Mouse (Mus musculus): Measurements from ENCODE around the gene Osr1. TPM values are rescaled to one million over a fixed set of nuclear protein-coding genes. Genes with fewer than 3 reads are reported as not detected.

The Osr1 gene
- total RNA-seq (2022), result 1 to 10 TPM; 2.2 to 4.3 (median 3.5) TPM

DNA sequence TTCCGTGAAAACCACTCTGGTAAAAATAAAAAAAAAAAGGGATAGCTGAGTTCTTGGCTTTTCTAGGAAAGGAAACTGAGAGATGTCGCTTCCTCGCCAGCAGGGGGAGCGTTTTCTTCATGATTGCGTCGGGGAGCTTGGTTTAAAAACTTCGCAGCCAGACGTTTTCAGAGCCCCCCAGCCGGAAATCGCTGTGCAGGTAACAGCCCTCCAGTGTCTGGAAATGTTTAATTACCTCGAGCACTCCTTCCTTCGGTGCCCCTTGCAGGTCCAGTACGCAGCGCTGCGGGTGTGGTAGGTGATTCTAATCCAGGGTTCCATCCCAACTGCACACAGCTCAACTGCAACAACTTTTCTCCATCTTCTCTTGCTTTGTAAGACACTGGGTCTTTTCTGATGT, at the start of gene Osr1:
Gene Osr1 (plus strand): TSS at position 146 of the 400 bp plus-strand sequence.
- peak; percentile 64 for DNase-seq (ENCODE audit: low spot score)

DNA sequence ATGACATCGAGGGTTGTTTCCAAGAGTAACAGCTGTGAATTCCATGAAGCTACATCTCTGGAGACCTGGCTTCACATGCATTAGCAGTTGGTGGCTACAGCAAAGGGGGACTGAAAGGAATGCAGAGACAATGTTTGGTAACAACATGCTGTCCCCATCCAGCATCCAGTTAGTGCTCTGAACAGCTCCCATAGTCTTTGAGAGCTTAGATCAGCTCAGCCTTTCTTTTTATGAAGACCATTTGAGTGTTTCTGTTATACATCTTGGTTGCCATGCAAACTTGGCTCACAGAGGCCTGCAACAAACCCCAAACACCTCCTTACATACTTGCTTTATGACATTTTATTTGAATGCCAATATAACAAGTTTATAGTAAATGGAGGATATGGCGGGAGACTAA, 19.6 kb upstream of the Osr1 start:
- no peak for DNase-seq (ENCODE audit: low spot score)

DNA sequence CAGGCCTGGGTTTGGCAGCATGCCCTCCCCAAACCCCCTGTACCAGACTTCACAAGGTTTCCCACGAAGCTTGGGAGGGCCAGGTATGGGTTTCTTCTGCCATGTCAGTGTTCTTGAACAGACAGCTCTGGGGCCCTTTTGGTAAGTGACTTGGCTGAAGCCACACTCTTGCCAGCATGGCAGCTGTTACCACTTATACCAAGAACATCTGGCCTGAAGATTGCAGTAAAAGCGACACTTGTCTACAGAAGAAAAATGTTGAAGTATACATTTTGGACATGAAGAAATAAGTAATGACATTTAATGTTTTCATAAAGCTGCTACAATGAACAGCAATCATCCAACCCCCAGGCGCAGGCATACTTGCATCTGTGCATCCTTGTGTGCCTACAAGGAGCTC, 5.0 kb upstream of the Osr1 start:
- DNase-seq (ENCODE audit: low spot score), result no peak

DNA sequence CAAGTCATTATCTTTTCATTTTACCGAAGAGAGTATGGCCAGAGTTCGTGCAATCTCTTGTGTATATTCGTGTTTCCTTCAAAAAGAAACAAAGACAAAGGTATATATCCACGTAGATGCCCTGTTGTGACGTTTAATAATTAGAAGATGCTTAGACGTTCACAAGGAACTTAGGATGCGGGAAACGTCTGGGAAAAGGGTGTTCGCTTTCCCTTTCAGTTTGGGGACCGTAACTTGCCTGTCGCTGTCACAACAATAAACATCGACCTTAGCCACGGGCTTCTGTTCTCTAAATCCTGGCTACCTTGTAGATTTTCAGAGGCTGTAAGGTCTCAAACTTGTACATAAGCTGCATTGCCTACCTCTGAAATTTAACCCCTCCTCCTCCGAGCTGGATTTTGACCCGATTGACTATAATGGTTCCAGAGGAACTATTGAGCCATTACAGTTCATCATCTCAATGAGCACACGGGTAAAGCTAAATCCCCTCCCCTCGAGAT, 630 bp downstream of the Osr1 start:
- DNase-seq (ENCODE audit: low spot score), result no peak

DNA sequence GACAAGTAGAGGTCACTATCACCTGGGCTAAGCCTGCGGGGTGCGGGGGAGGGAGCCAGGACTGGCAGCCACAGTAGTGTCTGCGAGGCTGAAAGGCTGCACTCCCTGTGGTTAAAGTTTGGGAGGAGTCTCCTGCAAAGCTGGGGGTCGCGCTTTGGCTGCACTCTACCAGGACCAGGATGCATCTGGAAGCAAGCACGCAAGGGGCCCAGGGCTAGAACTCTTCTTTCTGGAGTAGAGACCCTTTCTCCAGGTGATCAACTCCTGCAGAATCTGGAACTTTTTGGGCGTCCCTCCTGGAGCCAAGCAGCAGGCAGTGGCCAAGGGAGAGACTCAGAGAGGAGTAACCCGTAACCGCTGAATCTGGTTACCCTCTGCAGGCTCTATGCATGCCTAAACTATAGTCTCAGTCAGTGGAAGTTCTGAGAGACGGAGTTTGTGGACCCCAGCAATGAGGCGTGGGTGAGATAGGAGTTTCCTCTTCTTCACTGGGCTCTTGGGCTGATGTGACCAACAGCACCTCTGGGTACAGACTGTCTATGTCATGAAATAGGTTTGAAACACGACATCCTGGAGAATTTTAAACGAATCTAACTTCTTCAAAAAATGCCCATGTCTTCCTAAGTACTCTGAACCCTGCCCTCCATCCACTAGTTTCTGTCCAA, 1.5 kb downstream of the Osr1 start:
- no peak for DNase-seq (ENCODE audit: low spot score)

DNA sequence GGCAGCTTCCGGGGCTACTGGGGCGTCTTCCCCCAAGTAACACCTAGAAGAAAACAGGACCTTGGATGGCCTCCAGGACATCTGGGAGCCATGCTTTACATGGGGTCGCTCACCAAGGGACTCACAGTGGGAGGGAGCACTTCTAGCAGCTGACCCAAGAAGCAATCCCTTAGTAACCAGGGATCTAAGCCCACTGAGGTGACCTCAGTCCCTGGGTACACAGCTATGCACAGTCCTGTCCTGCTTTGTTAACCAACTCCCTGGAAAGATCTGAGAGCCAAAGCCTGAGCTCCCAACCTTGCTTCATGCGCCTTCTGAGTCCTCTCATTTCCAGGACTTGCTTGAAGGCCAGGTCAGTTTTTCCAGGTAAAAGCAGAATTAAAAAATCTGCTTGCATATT, 2.1 kb downstream of the Osr1 start:
- DNase-seq (ENCODE audit: low spot score), result no peak

DNA sequence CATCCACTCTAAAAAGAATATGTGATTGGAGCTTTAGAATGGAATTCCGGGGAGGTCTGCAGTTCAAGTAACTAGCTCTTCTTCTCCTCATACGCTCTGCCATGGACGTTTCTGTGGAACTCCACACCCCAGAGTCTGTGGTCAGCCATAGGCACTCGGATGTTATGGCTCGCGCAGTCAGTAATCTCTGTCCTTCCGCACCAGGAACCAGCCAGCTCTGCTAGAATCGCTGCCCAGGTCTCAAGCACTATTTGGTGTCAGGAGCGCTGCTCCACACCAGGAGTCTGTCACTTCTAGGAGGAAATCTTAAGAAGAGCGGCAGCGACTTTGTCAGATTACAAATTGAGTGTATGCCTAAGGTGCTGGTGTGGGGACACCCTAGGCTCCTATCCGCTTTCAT, 3.8 kb downstream of the Osr1 start:
- DNase-seq (ENCODE audit: low spot score), result no peak

DNA sequence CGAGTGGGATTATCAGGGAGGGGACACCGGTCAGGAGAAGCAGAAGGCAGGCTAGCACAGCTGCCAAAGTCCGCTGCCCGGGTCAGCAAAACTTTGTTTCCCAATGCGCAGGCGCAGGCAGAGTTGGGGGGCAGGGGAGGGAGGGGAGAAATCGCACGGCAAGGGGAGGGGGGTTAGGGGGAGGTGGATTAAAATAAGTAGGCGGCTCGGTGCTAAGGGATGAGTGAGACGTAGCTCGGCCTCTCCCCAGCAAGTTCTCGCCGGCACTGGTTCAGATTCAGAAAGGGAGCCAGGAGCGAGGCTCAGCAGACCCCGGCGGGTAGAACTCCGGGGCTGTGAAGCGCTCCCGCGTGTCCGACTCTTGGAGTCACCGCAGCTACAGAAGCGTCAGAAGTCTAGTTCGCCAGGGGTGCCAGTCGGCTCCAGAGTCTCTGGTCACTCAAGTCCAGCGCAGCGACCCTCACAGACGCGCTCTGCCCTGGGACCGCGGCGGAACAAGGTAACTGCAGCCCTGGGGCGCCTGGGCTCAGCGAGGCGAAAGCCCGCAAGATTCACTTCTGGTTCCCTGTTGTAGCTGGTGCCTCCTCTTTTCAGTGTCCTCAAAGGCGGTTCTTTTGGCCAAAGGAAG, 4.4 kb downstream of the Osr1 start:
- DNase-seq (ENCODE audit: low spot score), result peak; percentile 34

DNA sequence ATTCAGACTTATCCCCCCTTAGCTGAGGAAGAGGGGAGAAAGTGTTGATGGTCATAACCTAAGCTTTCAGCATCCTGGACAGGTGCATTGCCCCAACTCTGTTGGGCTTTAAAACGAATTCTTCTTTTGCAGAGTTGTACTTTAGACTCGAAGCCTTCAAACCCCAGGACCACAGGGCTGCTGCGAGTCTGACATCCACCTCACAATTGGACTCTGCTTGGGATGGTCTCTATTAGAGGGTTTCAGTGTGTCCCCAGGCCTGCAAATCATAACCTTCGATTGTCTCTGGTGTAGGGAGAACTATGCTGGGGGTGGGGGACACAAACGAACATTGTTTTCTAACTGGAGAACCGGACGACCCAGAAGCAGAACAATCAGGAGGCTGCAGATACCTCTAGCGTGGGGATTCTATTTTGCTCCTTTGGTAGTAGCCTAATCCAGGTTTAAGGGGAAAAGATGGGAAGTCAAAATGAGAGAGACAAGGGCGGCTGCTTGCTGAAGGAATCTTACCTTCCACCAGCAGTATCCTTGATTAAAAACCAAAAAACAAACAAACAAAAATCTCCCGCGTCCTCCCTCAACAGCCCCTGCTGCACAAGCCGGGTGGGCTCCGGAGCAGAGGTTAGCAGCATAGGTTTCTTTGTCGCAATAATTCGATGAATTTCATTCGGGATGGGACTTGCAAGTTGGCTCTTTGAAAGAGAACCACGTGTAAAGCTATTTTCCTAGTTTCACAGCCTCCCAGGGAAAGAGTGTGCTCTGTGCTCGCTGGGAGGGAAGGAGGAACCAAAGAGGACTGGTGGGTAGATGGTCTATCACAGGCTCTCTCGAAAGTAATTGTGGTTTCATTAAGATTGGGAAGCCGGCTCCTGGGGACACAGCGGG, 5.5 kb downstream of the Osr1 start:
- DNase-seq (ENCODE audit: low spot score), result no peak

DNA sequence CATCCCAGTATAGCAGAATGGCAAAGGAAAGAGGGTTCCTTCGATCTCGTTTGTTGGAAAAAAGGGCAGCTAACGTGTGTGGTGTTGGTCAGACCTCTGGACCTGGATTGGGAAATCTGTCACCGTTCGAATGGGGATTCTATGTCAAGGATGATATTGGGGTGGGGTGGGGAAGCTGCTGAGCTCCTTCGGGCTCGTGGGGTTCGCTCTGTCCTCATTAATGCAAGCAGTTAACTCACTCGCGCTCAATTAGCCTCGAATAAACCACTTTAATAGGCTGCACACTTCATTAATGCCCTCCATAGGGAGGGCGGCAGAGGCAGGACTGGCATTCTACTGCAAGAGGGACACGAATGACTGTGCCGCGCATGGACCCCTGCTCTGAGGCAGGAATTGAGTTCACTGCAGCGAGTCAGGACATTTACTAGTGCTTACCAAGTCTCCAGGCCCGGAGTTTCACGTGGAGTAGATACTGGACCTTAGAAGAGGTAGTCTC, 6.2 kb downstream of the Osr1 start:
- no peak for DNase-seq (ENCODE audit: low spot score)

DNA sequence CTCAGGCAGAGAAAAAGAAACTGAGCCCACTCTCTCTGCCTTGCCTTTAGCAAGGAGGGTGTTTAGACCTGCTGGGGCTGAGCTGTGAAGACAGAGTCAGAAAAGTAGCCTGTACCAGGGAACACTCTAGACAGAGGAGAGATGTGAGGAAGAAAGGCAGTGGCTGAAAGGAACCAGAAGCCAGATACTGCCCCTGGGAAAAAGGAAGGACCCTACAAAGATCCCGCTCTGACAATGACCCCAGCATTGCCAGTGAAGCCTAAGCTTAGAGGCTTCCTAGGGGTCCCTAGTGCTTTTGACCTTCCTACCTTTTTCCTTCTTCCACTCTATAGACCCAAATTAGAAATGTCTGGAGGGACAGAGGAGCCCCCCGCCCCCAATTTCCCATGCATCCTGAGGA, 7.7 kb downstream of the Osr1 start:
- DNase-seq (ENCODE audit: low spot score), result no peak

DNA sequence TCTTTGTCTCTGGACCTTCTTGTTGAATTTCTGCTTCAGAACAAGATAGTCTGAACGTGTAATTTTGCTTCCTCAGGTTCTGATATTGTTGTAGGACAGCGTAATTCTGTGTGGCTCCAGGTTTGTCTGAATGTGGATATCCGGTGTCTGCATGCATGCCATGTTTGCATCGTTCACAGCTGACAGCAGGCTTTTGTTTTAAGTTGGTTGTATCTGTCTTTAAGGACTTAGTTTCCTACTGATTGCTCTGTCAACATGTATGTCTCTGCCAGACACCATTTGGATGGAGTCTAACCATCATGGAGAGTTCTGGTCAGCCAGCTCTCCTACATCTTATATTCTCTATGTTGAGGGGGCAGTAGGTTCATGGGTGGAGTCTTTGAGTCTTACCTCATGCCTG, 8.7 kb downstream of the Osr1 start:
- DNase-seq (ENCODE audit: low spot score), result no peak

DNA sequence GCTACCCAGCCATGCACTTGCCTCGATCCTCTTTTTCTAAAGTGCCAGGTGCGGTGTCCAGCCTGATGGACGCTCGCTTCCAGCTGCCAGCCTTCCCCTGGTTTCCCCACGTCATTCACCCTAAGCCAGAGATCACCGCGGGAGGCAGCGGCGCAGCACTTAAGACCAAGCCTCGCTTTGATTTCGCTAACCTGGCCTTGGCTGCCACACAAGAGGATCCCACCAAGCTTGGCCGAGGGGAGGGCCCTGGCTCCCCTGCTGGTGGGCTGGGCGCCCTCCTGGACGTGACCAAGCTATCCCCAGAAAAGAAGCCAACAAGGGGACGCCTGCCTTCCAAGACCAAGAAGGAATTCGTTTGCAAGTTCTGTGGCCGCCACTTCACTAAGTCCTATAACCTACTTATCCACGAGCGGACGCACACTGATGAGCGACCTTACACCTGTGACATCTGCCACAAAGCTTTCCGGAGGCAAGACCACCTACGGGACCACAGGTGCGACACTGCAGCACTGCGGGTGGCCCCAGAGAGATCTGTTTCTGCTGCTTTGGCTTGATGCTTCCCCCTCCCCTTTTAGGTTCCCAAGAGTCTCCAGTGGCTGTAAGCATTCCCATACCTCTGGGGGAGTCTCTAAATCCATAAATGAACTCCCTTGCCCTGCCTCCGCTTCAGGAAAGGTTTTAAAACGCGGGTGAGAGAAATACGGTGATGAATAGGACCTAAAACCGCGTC, 9.6 kb downstream of the Osr1 start:
- DNase-seq (ENCODE audit: low spot score), result no peak

DNA sequence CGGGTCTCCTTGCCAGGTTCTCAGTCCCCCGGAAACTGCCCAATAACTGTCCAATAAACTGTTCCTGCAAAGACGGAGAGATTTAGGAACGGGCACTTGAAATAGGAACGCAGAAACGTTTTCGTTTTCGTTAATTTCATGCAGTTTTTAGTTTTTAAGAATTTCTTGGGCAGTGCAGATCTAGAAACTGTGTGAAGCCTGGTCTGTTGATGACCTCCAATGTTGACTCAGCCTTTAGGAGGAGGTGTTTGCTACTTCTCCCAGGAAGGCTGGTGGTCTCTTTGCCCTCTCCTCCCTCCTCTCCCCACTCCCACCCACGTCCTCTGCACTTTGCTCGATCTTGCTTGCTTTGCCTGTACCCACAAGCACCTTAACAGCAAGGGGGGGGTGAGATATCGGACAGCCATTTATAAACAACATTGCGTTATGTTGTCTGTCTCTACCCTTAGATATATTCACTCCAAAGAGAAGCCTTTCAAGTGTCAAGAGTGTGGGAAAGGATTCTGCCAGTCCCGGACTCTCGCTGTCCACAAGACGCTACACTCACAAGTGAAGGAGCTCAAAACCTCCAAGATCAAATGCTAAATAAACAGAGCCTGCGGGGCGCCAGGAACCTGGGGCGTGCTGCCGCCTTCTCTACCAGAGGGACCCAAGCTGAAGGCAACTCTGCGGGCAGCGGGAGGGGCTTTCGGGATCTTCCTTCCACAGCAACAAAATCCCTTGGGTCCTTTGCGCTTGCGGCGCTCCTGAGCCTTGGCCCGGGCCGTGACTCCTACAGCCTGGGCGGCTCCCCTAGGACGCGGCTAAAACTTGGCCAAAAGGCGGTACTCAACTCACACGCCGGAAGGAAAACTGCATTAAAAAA, 10.4 kb downstream of the Osr1 start:
- DNase-seq (ENCODE audit: low spot score), result no peak

DNA sequence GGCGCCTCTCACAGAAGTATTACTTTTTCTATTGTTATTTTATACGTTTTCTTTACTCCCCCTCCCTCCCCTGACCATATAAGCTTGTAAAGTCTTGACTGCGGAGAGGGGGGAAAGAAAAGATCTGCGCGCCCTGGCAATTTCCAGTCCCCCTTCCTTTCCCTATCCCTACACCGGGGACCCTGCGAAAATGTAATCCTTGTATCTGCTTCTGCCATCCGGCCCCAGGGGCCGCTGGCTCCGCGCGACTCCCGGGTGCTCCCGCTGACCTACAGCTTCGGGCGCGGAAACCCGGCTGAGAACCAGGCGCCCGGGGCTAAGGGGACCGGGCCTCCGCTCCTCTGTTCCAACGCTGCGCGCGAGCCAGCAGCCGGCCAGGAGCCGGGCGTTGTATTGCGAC, 11.1 kb downstream of the Osr1 start:
- no peak for DNase-seq (ENCODE audit: low spot score)

DNA sequence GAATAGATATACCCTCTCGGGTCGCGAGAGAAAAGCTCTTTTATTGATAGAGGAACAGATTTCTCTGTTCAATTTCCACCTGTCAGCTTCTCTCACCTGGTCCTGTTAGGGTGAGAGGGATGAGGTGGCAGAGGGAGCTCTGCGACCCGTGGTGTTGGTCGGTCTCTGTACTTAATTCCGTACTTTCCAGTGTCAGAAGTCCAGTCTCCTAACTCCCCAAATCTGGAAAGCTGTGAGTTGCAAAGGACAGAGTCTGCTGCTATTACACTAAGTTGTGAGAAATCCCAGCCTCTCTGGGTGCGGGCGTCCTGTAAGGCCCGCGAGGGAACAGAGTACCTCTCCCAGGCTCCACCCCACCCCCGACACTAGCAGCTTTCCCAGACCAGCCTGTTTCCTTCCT, 11.6 kb downstream of the Osr1 start:
- no peak for DNase-seq (ENCODE audit: low spot score)

DNA sequence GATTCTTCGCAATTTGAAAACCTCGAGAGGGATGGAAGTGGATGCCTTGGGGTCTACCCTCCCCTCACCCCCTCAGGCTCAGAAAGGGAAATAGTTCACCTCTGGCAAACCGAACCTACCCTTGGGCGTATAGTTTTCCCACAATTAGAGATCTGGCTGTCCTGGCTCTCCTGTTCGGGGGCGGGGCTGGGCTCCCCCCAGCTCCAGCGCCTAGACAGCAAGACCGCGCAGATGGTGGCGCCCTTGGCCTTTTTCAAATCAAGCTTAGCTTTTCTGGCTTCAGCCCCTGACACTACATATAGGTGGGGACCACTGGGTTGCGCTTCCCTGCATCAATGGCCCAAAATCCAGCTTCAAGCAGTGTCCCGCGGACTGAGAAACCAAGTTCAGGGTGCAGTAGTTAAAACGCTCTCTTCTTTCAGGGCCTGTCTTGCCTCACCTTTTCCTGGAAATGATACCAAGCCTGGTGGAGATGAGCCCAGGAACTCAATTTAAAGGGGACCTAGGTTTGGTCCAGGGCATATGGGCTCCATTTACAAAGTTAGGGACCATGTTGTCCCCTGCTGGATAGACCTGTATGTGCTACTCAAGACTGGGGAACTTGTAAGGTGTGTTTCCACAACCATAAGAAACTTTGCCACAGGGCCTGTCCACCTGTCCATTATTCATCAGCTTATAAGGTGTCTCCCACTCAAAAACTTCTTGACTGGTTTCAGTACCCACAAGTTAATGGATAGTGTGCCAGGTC, 12.5 kb downstream of the Osr1 start:
- DNase-seq (ENCODE audit: low spot score), result no peak

DNA sequence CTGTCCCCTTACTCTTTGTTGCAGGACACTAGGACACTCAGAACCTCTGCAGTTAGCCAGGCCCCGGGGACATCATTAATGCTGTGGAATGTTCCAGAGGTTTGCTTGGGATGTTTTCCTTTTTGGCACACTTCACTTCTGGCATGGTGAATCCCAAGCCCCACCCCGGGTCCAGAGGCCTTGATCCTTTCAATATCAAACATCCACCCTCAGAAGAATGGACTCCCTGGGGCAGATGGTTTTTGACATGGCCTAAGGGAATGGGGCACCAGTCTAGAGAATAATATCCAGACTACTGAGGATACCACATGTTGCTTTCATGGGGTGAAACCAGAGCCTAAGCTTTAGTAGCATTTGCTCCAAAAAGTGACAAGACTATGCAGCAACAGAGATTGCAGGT, 13.5 kb downstream of the Osr1 start:
- no peak for DNase-seq (ENCODE audit: low spot score)

DNA sequence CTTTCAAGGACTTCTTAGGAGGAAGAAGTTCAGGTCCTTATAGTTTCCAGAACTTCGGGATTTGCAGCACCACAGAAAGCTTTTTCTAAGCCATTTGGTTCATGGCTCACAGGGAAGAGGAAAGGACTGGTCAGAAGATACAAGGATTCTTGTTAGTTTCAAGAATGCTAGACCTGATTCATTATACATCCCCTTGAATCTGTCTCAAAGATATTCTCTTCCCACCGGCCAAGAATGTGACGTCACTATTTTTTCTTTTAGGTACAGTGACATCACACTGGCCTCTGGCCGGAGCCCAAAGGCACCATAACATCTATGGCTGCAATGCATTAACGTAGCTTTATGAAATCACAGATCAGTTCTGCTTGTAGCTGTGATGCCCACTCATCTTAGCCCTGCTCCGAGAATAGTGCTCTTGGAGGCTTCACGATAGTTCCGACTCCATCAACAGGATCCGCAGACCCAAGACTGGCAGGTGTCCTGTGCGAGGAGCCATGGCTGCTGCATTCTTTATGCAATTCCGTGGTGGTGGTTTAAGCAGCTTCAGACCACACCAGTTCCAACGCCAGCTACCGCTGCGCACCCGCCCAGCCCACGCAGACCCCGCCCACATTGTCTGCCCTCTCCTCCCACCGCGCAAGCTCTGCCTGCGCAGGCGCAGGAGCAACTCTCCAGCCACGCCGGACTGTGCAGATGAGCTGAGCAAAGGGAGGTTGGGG, 14.6 kb downstream of the Osr1 start:
- peak; percentile 64 for DNase-seq (ENCODE audit: low spot score)

All from heart, adult 8-10 months (tissue).